Mouse (Mus musculus) adrenal gland, adult (tissue): ENCODE data around the gene Crybg1.
"Not testable (repeated sequence)": the region's sequence is repeated elsewhere in the genome, so short reads cannot be mapped to it uniquely, and the experiment has no call there.

Source experiments
- DNase-seq, 2 experiments: peaks; one replicate each; pipeline ENCODE4 v3.0.0; 2022 to 2023; ENCODE audit warnings: low spot score in 1 of 2; ENCODE audit not compliant: inconsistent age in 2 of 2

Crybg1 gene

GRCm38 (mm10) chr10:44008808-44009207, 139.8 kb downstream of the Crybg1 start:
- no peak for DNase-seq

GRCm38 (mm10) chr10:44006815-44007214, 141.8 kb downstream of the Crybg1 start:
- DNase-seq: no peak

GRCm38 (mm10) chr10:44005677-44006641, 142.7 kb downstream of the Crybg1 start:
- DNase-seq: peak; percentile 20 to 58

GRCm38 (mm10) chr10:44004221-44004751, 144.4 kb downstream of the Crybg1 start:
- DNase-seq: peak; percentile 17 to 62

- DNase-seq: peak; percentile 66 to 88
These were observed 145.0 kb downstream of the Crybg1 start for GRCm38 (mm10) chr10:44003551-44004151.

GRCm38 (mm10) chr10:44002995-44003524, 145.6 kb downstream of the Crybg1 start:
- peak in 1 of 2 experiments; percentile 32 for DNase-seq

GRCm38 (mm10) chr10:44002004-44002940, 146.4 kb downstream of the Crybg1 start:
- peak in 1 of 2 experiments; percentile 58 for DNase-seq

GRCm38 (mm10) chr10:44000156-44000865, 148.3 kb downstream of the Crybg1 start:
- DNase-seq: no peak

- DNase-seq: no peak
These were observed 150.1 kb downstream of the Crybg1 start for GRCm38 (mm10) chr10:43998503-43999082.

- no peak for DNase-seq
These were observed 150.6 kb downstream of the Crybg1 start for GRCm38 (mm10) chr10:43998023-43998422.

GRCm38 (mm10) chr10:43997276-43997675, 151.4 kb downstream of the Crybg1 start:
- no peak for DNase-seq

- no peak for DNase-seq
These were observed 152.6 kb downstream of the Crybg1 start for GRCm38 (mm10) chr10:43995858-43996650.

- DNase-seq: no peak
These were observed 155.5 kb downstream of the Crybg1 start for GRCm38 (mm10) chr10:43993198-43993597.

GRCm38 (mm10) chr10:43992506-43992905, 156.1 kb downstream of the Crybg1 start:
- no peak for DNase-seq

GRCm38 (mm10) chr10:43991268-43991667, 157.4 kb downstream of the Crybg1 start:
- no peak for DNase-seq

- DNase-seq: no peak
These were observed 164.8 kb downstream of the Crybg1 start for GRCm38 (mm10) chr10:43983866-43984265.

- no peak for DNase-seq
These were observed 165.4 kb downstream of the Crybg1 start for GRCm38 (mm10) chr10:43983241-43983640.

GRCm38 (mm10) chr10:43982470-43982869, 166.2 kb downstream of the Crybg1 start:
- no peak for DNase-seq

- DNase-seq: not testable (repeated sequence)
These were observed 167.9 kb downstream of the Crybg1 start for GRCm38 (mm10) chr10:43980742-43981141.
